Mouse (Mus musculus) brown adipose tissue, adult 24 weeks (tissue): ENCODE measurements around the gene Cmtm2a. TPM values are rescaled to one million over a fixed set of nuclear protein-coding genes. Genes with fewer than 3 reads are reported as not detected.
"Not testable (repeated sequence)": the region's sequence is repeated elsewhere in the genome, so short reads cannot be mapped to it uniquely, and the experiment has no call there.

ENCODE experiments used
- H3K27ac ChIP-seq: fragments of 200-500 bp; replicated peaks from 2 replicates; pipeline ENCODE4 v1.5.1; 2012; ENCODE audit warnings: low read depth, mild to moderate bottlenecking, low read length
- H3K4me1 ChIP-seq: fragments of 200-500 bp; 2 replicates; pipeline ENCODE4 v1.6.1; 2012; ENCODE audit warnings: low read length, mixed read lengths; ENCODE audit not compliant: control insufficient read depth, insufficient read depth, insufficient read length
- H3K4me3 ChIP-seq: fragments of 200-500 bp; 2 replicates; pipeline ENCODE4 v1.5.1; 2012; ENCODE audit warnings: low read depth, mild to moderate bottlenecking, low read length, moderate library complexity; ENCODE audit not compliant: insufficient read depth
- polyA plus RNA-seq: library from polyadenylated mRNA; stranded (reverse); fragments of >200 nt; gene quantifications from 2 replicates; pipeline ENCODE4 v1.2.4, GENCODE M21; 2012; ENCODE audit not compliant: missing spikeins, insufficient read depth, insufficient read length

Cmtm2a gene
- polyA plus RNA-seq, 1 experiment: not detected

DNA sequence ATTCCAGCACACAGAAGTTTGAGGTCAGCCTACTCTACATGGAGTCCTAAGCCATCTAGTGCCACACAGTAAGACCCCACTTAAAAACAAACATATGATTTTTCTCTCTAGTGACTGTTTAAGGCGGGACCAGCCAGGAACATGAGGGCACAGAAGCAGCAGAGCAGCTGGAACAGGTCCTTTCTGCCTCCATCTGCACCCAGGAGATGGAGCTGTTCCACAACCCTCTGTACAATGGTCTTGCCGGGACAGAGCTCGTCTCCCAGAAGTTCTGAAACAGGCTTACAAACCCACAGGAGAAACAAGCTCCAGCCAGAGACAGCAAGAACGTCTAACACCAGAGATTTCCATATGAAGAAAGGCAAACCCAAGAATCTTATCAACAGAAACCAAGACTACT, 20.3 kb upstream of the Cmtm2a start:
- no peak overlapping the region for H3K4me3 ChIP-seq
- H3K27ac ChIP-seq: no peak overlapping the region
- H3K4me1 ChIP-seq: no peaks in the 10 kb centered on the region

DNA sequence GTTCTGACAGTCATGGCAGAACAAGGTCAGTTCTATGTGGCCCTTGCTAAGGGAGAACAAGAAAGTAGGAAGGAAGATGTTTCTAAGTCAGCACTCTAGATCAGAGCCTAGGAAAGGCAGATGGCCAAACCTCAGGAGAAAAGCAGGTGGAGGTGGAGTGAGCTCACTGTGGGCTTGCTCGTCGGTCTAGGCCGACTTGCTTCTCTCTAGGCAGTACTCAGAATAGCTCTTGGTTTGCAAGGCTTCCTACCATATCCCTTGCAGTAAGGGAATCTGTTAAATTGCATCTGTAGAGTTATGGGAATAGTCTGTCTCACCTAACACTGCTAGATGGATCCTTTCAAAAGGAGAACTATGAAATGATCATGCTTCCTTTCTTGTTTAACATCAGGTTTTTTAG, 19.0 kb upstream of the Cmtm2a start:
- H3K4me1 ChIP-seq, H3K4me3 ChIP-seq, H3K27ac ChIP-seq: not testable (repeated sequence)

DNA sequence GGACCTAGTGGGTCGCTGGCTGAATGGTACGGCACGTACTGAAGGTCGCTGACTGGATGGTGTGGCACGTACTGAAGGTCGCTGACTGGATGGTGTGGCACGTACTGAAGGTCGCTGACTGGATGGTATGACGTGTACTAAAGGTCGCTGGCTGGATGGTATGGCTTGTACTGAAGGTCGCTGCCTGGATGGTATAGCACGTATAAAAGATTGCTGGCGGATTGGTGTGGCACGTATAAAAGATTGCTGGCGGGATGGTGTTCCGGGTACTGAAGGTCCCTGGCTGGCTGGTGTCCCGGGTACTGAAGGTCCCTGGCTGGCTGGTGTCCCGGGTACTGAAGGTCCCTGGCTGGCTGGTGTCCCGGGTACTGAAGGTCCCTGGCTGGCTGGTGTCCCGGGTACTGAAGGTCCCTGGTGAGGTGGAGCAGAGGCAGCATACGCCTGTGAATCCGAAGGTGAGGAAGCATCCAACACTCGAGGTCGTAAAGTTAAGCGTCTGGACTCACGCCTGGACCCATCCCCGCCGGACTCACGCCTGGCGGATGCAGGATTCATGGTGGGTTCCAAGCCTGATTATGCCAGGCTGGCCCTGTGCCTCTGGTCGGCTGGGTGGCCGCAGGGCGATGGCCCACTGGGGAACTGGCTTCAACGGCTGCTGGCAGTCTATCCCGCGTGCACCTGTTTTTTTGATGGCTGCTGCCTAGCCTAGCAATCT, 16.6 kb upstream of the Cmtm2a start, which contains the start of the genes Gm45711 and Cmtm1:
TSS of gene Gm45711 (minus strand) at position 641 of the 715 bp plus-strand sequence.
TSS of gene Cmtm1 (minus strand) at position 705 of the 715 bp plus-strand sequence.
- not testable (repeated sequence) for H3K27ac ChIP-seq, H3K4me1 ChIP-seq, H3K4me3 ChIP-seq

DNA sequence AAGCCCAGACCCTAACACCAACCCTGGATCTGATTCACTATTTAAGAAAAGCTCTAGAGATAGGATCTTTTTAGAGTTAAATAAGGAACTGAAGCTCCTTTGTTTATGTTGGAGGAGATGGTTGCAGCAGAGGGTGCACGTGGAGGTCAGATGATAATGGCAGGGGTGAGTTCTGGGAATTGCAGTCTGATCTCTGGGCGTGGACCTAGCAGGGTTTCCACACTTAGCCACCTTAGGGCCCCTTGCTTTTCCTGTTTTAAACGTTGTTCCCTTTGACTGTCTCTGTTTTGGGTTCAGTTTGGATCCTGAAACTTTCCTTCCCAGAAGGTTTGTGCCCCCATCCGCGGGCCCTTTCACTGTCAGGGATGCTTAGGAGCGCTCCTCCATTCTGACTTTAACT, 15.4 kb upstream of the Cmtm2a start:
- not testable (repeated sequence) for H3K4me3 ChIP-seq, H3K4me1 ChIP-seq, H3K27ac ChIP-seq

DNA sequence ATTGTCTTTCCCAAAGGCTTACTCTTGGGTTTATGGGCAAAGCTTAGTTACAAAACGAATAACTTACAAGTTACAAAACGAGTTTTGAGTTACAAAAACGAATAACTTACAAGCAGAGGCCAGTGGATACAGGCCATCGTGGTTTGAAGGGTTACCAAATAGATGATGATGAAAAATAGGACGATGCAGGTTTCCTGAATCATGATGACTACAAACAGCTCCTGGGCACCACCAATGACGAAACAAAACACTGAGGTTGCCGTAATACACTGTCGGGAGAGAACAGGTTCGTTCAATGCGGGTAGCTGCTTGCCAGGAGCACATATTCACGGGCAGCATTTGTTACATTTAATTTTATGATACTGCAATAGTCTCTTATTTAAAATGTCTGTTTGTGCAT, 12.0 kb upstream of the Cmtm2a start:
- Histone ChIP-seq H3K27ac (no peak overlapping the region), H3K4me1 (no peaks in the 10 kb centered on the region), H3K4me3 (no peak overlapping the region)

DNA sequence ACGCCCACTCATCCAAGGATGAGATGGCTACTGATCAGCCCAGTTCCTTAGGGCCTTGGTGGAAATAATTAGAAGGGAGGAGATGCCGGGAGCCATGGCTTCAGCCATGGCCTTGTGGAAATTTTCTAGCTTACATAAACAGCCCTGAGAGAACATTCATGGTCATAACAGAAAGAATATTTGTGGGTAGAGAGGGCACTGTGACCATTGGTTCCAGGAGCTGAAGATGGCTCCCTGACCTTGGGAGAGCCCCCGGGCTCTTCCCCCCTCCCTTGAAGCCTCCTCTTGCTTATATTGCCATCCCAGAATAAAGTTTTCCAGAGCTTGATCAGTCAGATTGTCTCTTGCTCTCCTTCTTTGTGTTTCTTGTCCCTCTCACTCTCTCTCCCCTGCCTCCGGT, 9.6 kb upstream of the Cmtm2a start:
- H3K4me3 ChIP-seq, H3K4me1 ChIP-seq, H3K27ac ChIP-seq: not testable (repeated sequence)

DNA sequence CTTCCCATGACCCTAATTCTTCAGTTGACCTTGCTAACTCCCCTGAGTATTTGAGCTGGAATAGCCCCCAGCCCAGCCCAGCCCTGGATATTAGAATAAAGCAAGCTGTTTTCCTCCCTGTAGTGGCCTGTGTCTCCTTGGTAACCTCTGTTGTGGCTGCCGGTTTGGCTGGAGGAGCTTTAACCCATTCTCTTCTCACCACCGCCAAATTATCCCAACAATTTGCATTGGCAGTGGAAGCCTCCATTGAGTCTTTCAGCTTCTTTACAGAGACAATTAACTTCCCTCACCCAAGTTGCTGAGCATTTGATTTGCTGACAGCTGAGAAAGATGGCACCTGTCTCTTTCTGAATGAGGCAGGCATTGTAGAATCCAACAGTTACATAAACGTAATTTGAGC, 8.6 kb upstream of the Cmtm2a start:
- not testable (repeated sequence) for H3K4me1 ChIP-seq, H3K27ac ChIP-seq, H3K4me3 ChIP-seq

DNA sequence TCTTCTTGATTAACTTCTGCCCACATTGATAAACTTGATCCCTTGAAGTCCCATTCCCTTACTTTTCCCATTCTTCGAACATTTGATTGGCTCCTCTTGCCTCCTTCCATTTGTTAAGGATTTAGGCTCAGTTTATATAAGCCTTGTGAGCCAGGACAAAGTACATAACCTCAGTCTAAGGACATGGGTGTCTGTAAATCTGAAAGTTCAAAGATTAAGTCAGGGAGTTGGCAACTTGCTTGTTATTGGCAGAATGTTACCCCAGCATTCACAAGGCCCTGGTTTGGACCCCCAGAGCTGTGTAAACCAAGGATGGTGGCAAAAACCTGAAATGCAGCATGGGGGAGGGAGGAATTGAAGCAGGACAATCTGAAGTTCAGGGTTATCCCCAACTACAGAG, 1.4 kb upstream of the Cmtm2a start:
- no peak overlapping the region for H3K27ac ChIP-seq
- no peaks in the 10 kb centered on the region for H3K4me1 ChIP-seq
- H3K4me3 ChIP-seq: no peak overlapping the region

DNA sequence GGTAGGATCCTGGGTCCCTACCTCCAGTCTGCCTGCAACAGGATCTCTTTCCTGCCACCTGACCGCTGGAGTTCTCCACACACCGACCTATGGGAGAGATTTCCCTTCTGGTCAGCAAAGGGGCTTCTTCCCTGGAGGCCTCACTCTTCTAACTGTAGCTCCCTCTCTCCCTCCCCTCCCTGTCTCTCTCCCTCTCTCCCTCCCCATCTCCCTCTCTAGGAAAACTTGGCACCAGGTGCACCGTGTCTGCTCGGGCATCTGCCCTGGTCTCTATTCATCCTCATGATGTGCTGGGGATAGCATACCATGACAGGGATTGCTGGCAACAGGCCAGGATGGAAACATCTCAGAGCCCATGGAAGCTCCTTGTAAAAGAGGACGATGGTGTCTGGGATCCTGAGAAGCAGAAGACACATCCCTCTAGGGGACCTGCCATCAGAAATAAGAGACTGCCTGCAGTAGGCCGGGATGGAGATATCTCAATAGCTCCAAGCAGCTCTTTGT, 24.0 kb downstream of the Cmtm2a start:
- H3K4me3 ChIP-seq: no peak overlapping the region
- no peaks in the 10 kb centered on the region for H3K4me1 ChIP-seq
- no peak overlapping the region for H3K27ac ChIP-seq

DNA sequence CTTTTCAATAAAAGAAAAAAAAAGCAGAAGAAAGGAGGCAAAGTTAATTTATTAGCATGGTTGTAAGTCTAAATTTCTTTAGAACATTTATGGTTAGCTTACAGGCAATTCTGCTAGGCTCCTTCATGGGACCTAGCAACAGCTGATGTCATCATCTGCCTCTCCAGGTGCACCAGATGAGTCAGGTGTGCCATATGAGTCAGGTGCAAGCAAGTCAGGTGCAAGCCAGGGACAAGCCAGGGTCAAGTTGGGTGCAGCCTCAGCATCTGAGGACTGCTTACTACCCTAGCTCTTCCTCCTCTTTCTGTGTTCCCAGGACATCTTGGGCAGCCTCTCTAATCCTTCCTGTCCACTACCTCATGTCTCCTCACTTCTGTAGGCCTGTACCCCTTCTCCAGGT, 24.6 kb downstream of the Cmtm2a start:
- Histone ChIP-seq H3K4me3 (no peak overlapping the region), H3K4me1 (no peaks in the 10 kb centered on the region), H3K27ac (no peak overlapping the region)

DNA sequence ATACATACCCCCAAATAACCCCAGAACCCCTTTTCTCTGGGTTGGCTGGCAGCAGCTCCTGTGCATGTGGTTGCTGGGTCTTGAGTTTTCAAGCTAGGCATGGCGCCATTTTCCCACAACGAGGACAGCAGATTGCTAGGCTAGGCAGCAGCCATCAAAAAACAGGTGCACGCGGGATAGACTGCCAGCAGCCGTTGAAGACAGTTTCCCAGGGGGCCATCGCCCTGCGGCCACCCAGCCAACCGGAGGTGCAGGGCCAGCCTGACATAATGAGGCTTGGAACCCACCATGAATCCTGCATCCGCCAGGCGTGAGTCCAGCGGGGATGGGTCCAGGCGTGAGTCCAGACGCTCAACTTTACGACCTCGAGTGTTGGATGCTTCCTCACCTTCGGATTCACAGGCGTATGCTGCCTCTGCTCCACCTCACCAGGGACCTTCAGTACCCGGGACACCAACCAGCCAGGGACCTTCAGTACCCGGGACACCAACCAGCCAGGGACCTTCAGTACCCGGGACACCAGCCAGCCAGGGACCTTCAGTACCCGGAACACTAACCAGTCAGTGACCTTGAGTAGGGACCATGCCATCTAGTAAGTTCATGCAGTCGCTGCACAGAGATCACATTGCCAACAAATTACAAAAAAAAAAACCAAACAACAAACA, 28.6 kb downstream of the Cmtm2a start:
- H3K4me3 ChIP-seq, H3K4me1 ChIP-seq, H3K27ac ChIP-seq: not testable (repeated sequence)

DNA sequence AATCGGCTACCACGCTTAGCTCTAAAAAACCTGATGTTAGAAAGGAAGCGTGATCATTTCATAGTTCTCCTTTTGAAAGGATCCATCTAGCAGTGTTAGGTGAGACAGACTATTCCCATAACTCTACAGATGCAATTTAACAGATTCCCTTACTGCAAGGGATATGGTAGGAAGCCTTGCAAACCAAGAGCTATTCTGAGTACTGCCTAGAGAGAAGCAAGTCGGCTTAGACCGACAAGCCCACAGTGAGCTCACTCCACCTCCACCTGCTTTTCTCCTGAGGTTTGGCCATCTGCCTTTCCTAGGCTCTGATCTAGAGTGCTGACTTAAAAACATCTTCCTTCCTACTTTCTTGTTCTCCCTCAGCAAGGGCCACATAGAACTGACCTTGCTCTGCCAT, 31.2 kb downstream of the Cmtm2a start:
- H3K4me3 ChIP-seq, H3K4me1 ChIP-seq, H3K27ac ChIP-seq: not testable (repeated sequence)

DNA sequence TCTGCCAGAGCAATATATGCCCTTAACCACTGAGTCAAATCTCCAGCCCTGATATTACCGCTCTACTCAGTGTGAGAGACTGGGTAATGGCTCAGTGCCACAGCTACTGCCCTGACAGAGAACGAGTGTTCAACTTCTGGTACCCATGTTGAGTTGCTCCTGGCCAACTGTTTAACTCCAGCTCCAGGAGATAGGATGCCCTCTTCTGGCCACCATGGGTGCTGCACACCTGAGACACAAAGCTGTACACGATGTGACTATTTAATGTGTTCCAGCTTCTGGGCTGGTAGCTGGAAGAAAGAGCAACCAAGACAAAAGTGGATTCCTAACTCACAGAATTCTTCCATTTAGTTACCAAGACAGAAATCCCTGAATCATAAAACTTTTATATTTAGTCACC, 40.0 kb downstream of the Cmtm2a start:
- Histone ChIP-seq H3K4me3 (no peak overlapping the region), H3K4me1 (no peaks in the 10 kb centered on the region; the same call in 1 of the 2 replicates), H3K27ac (no peak overlapping the region)

DNA sequence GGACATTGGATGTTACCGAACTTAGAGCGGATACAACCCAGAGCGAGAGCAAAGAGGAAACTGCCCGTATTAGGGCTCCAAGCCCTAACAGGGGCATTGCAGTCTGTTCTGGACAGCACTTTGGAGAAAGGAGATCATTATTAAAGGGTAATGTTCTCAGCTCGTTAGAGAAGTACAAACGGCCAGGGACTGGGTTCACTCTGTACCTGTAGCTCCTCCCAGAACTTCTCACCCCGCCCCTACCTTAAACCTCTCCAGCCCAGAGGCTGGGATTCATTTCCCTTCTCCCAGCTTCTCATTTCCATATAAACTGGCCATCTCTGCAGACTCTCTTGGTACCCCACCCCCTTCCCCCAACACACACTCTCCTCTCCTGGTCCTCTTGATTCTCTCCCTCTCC, 41.5 kb downstream of the Cmtm2a start:
- no peak overlapping the region for H3K27ac ChIP-seq
- H3K4me3 ChIP-seq: peak overlapping the region; percentile 92

DNA sequence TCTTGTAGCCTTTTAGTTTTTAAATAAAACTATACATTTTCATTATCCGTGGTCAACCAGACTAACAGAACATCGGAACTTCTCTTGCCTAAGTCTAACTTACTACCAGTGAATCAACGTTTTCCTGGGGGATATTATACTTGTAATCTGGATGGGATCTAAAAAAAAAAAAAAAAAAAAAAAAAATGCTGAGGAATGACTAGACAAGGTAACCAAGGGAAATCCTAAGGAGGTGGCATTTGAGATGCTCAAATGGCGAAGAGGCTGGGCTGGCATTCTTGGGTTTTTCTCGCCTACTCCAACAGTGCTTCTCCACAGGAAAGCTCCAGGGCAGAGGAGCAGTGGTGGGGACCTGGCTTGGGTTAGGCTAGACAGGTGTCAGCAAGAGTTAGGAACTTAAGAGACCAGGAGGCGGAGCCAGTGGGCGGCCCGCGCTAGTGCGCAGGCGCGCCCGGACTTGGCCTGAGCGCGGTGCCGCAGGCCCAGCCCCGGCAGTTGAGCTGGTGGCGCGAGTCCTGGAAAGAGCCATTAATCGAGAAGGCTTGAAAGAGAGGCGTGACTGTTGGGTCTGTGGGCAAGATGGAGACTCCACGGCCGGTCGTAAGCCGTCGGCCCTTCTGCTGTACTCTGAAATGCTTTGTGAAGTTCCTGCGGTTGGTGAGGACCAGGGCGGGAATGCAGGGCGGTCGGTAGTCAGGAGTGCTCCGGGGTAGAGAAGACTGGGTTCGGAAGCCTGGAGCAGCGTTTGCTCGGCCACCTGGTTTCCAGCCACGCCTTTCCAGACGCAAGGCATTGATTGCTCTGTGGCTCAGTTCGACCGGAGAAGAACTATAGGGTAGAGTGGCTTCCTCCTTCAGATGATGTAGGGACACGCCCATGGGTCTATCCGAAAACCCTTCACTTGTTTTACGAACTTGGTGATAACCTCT, 42.3 kb downstream of the Cmtm2a start, which contains the start of gene Cklf:
TSS of gene Cklf (plus strand) at position 423 of the 929 bp plus-strand sequence.
- Histone ChIP-seq H3K4me3 (peak within 1 kb of the TSS; percentile 92), H3K4me1 (peaks cover 9% of the 10 kb centered on the region), H3K27ac (peak within 1 kb of the TSS; percentile 18; the same call in 1 of the 2 replicates)

More for the DNA sequence above, 41.5 kb downstream of the Cmtm2a start:
- peaks cover 9% of the 10 kb centered on the region for H3K4me1 ChIP-seq
